Mouse (Mus musculus): Measurements from ENCODE around the gene Rab14. TPM values are rescaled to one million over a fixed set of nuclear protein-coding genes. Genes with fewer than 3 reads are reported as not detected.

The Rab14 gene
- polyA plus RNA-seq, 1 experiment: 170 TPM

DNA sequence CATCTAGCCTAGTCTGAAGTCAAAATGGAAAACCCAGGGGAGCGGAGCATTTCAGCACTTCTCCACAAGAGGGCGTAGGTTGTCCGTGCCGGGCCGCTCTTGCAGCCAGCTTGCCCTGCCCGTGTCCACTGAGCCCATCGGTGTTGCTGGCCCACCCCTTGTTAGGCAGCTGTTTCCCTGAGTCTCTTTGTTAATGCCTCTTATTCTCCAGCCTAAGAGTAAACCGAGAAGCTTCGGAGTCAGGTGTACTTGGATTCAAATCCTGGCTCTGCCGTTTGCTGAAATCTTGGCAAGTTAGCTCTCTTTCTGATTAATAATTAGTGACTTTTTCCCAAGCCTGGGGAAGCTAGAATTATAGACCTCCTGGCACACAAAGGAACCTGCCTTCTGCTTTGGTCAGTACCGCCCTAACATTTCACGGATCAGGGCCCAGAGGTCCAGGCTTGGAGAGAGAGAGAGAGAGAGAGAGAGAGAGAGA, 14.0 kb upstream of the Rab14 start:
- H3K4me3 ChIP-seq (ENCODE audit: insufficient read depth, low read depth, low read length): peak overlapping the region; percentile 39
- H3K4me1 ChIP-seq (ENCODE audit: control insufficient read depth, insufficient read depth, low read length): peaks cover 4% of the 10 kb centered on the region; the same call in 1 of the 2 replicates
- peak overlapping the region; percentile 71; the same call in 1 of the 2 replicates for H3K27ac ChIP-seq (ENCODE audit: insufficient read depth, low read depth, low read length)
- H3K36me3 ChIP-seq (ENCODE audit: control insufficient read depth, insufficient read depth, low read length): no peaks in the 10 kb centered on the region
- H3K27me3 ChIP-seq (replicated peaks; ENCODE audit: control insufficient read depth, insufficient read depth, low read length): no peaks in the 10 kb centered on the region
- TF ChIP-seq POLR2A (IDR thresholded peaks at IDR 0.05; ENCODE audit: low read depth, low read length) (no peak), CTCF (conservative IDR thresholded peaks at IDR 0.05; ENCODE audit: insufficient read depth, insufficient read length, low read depth, low read length) (peak; percentile 95)
- peak; percentile 92 for DNase-seq
- 10% methylated on average over 12 of the region's 12 CpGs for WGBS

GRCm38 (mm10) chr2:35213345-35213910, 12.5 kb upstream of the Rab14 start:
- peaks cover 4% of the 10 kb centered on the region; the same call in 1 of the 2 replicates for H3K4me1 ChIP-seq (ENCODE audit: control insufficient read depth, insufficient read depth, low read length)
- no peak overlapping the region for H3K4me3 ChIP-seq (ENCODE audit: insufficient read depth, low read depth, low read length)
- H3K27me3 ChIP-seq (replicated peaks; ENCODE audit: control insufficient read depth, insufficient read depth, low read length): no peaks in the 10 kb centered on the region
- DNase-seq: no peak
- H3K36me3 ChIP-seq (ENCODE audit: control insufficient read depth, insufficient read depth, low read length): no peaks in the 10 kb centered on the region
- WGBS: 83% methylated on average over 12 of the region's 12 CpGs
- TF ChIP-seq CTCF (conservative IDR thresholded peaks at IDR 0.05; ENCODE audit: insufficient read depth, insufficient read length, low read depth, low read length) (no peak), POLR2A (IDR thresholded peaks at IDR 0.05; ENCODE audit: low read depth, low read length) (no peak)
- no peak overlapping the region for H3K27ac ChIP-seq (ENCODE audit: insufficient read depth, low read depth, low read length)

- 70% methylated on average over 3 of the region's 3 CpGs for WGBS
- H3K4me3 ChIP-seq (ENCODE audit: insufficient read depth, low read depth, low read length): no peak overlapping the region
- no peak for DNase-seq
- H3K4me1 ChIP-seq (ENCODE audit: control insufficient read depth, insufficient read depth, low read length): peaks cover 4% of the 10 kb centered on the region; the same call in 1 of the 2 replicates
- H3K27me3 ChIP-seq (replicated peaks; ENCODE audit: control insufficient read depth, insufficient read depth, low read length): no peaks in the 10 kb centered on the region
- H3K27ac ChIP-seq (ENCODE audit: insufficient read depth, low read depth, low read length): no peak overlapping the region
- TF ChIP-seq CTCF (conservative IDR thresholded peaks at IDR 0.05; ENCODE audit: insufficient read depth, insufficient read length, low read depth, low read length) (no peak), POLR2A (IDR thresholded peaks at IDR 0.05; ENCODE audit: low read depth, low read length) (no peak)
- no peaks in the 10 kb centered on the region for H3K36me3 ChIP-seq (ENCODE audit: control insufficient read depth, insufficient read depth, low read length)
These were observed 10.8 kb upstream of the Rab14 start for GRCm38 (mm10) chr2:35211681-35212080.

- Histone ChIP-seq H3K36me3 (ENCODE audit: control insufficient read depth, insufficient read depth, low read length) (no peaks in the 10 kb centered on the region), H3K27ac (ENCODE audit: insufficient read depth, low read depth, low read length) (no peak overlapping the region), H3K4me1 (ENCODE audit: control insufficient read depth, insufficient read depth, low read length) (no peaks in the 10 kb centered on the region), H3K4me3 (ENCODE audit: insufficient read depth, low read depth, low read length) (no peak overlapping the region), H3K27me3 (replicated peaks; ENCODE audit: control insufficient read depth, insufficient read depth, low read length) (no peaks in the 10 kb centered on the region)
- TF ChIP-seq CTCF (conservative IDR thresholded peaks at IDR 0.05; ENCODE audit: insufficient read depth, insufficient read length, low read depth, low read length) (no peak), POLR2A (IDR thresholded peaks at IDR 0.05; ENCODE audit: low read depth, low read length) (no peak)
- WGBS: 71% methylated on average over 8 of the region's 8 CpGs
- DNase-seq: no peak
These were observed 8.2 kb upstream of the Rab14 start for GRCm38 (mm10) chr2:35208931-35209665.

GRCm38 (mm10) chr2:35208054-35208453, 7.1 kb upstream of the Rab14 start:
- Histone ChIP-seq H3K4me1 (ENCODE audit: control insufficient read depth, insufficient read depth, low read length) (no peaks in the 10 kb centered on the region), H3K27me3 (replicated peaks; ENCODE audit: control insufficient read depth, insufficient read depth, low read length) (no peaks in the 10 kb centered on the region), H3K4me3 (ENCODE audit: insufficient read depth, low read depth, low read length) (no peak overlapping the region), H3K27ac (ENCODE audit: insufficient read depth, low read depth, low read length) (no peak overlapping the region), H3K36me3 (ENCODE audit: control insufficient read depth, insufficient read depth, low read length) (no peaks in the 10 kb centered on the region)
- DNase-seq: no peak
- 59% methylated on average over 3 of the region's 3 CpGs for WGBS
- TF ChIP-seq CTCF (conservative IDR thresholded peaks at IDR 0.05; ENCODE audit: insufficient read depth, insufficient read length, low read depth, low read length) (no peak), POLR2A (IDR thresholded peaks at IDR 0.05; ENCODE audit: low read depth, low read length) (no peak)

- Histone ChIP-seq H3K4me1 (ENCODE audit: control insufficient read depth, insufficient read depth, low read length) (no peaks in the 10 kb centered on the region; the same call in 1 of the 2 replicates), H3K27ac (ENCODE audit: insufficient read depth, low read depth, low read length) (no peak overlapping the region), H3K27me3 (replicated peaks; ENCODE audit: control insufficient read depth, insufficient read depth, low read length) (no peaks in the 10 kb centered on the region), H3K4me3 (ENCODE audit: insufficient read depth, low read depth, low read length) (no peak overlapping the region), H3K36me3 (ENCODE audit: control insufficient read depth, insufficient read depth, low read length) (no peaks in the 10 kb centered on the region)
- no peak for TF ChIP-seq CTCF (conservative IDR thresholded peaks at IDR 0.05; ENCODE audit: insufficient read depth, insufficient read length, low read depth, low read length)
- WGBS: 92% methylated on average over 3 of the region's 3 CpGs
- DNase-seq: no peak
These were observed 5.8 kb upstream of the Rab14 start for GRCm38 (mm10) chr2:35206761-35207160.

- H3K36me3 ChIP-seq (ENCODE audit: control insufficient read depth, insufficient read depth, low read length): no peaks in the 10 kb centered on the region; the same call in 1 of the 2 replicates
- H3K4me3 ChIP-seq (ENCODE audit: insufficient read depth, low read depth, low read length): no peak overlapping the region
- DNase-seq: no peak
- H3K27me3 ChIP-seq (replicated peaks; ENCODE audit: control insufficient read depth, insufficient read depth, low read length): no peaks in the 10 kb centered on the region
- TF ChIP-seq CTCF (conservative IDR thresholded peaks at IDR 0.05; ENCODE audit: insufficient read depth, insufficient read length, low read depth, low read length) (no peak), POLR2A (IDR thresholded peaks at IDR 0.05; ENCODE audit: low read depth, low read length) (no peak)
- H3K27ac ChIP-seq (ENCODE audit: insufficient read depth, low read depth, low read length): no peak overlapping the region
- H3K4me1 ChIP-seq (ENCODE audit: control insufficient read depth, insufficient read depth, low read length): peaks cover 9% of the 10 kb centered on the region; the same call in 1 of the 2 replicates
These were observed 2.8 kb upstream of the Rab14 start for GRCm38 (mm10) chr2:35203729-35204128.

Measured in kidney, adult 2 months (tissue).